Mouse (Mus musculus) ES-E14 (cell line): ENCODE results near the gene Sgta.

Source experiments
- CHD2 ChIP-seq: IDR thresholded peaks from 2 replicates; pipeline ENCODE4 v1.6.1; 2014; ENCODE audit warnings: mild to moderate bottlenecking, low read depth, low read length, inconsistent platforms
- ZC3H11A ChIP-seq: IDR thresholded peaks from 2 replicates; pipeline ENCODE4 v1.6.1; 2012; ENCODE audit warnings: low read depth, mild to moderate bottlenecking, inconsistent platforms, low read length, borderline replicate concordance

DNA sequence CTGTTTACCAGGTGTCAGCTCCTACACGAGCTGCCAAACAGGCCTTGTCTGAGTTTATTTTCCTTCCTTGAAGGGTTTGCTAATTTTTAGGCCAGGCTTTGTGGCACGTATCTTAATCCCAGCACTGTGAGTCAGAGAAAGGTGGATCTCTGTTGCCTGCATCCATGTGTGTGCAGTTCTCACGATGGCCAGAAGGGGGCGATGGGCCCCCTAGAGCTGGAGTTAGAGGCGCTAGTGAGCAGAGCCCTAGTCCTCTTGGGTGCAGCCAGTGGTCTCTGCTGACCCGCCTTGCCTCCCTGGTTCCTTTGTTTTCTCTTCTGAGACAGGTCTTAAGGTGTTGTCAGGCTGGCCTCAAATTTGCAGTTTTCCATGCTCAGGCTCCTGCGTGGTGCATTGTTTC is 13.5 kb upstream of the Sgta start:
- TF ChIP-seq CHD2 (no peak), ZC3H11A (no peak)
